Mouse (Mus musculus) gastrocnemius, postnatal 4 days (tissue): Measurements from ENCODE around the gene Eml2. TPM values are rescaled to one million over a fixed set of nuclear protein-coding genes. Genes with fewer than 3 reads are reported as not detected.
A peak's percentile ranks its signal among the peaks of the same experiment; 100 is the strongest.

ENCODE experiments used
- DNase-seq, 2 experiments: peaks; one replicate each; pipeline ENCODE4 v3.0.0; 2021 to 2022; ENCODE audit warnings: low spot score in 2 of 2, mixed read lengths in 2 of 2
- total RNA-seq, 2 experiments: library from RNA; stranded (reverse); gene quantifications; 2 replicates each; pipeline ENCODE4 v1.2.3; 2021

The Eml2 gene
- total RNA-seq, 2 experiments from 2014 or later: 17.0 to 18.1 TPM

GRCm38 (mm10) chr7:19201660-19202059 lies 25.4 kb downstream of the Eml2 start:
- DNase-seq: no peak

GRCm38 (mm10) chr7:19202065-19202850 lies 26.0 kb downstream of the Eml2 start:
- DNase-seq: no peak

- DNase-seq: no peak
Observed at GRCm38 (mm10) chr7:19208201-19208910, 32.1 kb downstream of the Eml2 start.

- peak in 1 of 2 experiments; percentile 48 for DNase-seq
Observed at GRCm38 (mm10) chr7:19208944-19209472, 32.8 kb downstream of the Eml2 start.

GRCm38 (mm10) chr7:19209494-19209893 lies 33.3 kb downstream of the Eml2 start:
- no peak for DNase-seq

GRCm38 (mm10) chr7:19210010-19210409 lies 33.8 kb downstream of the Eml2 start:
- DNase-seq: no peak

GRCm38 (mm10) chr7:19211041-19211675 lies 34.9 kb downstream of the Eml2 start:
- DNase-seq: no peak

- no peak for DNase-seq
Observed at GRCm38 (mm10) chr7:19211996-19212755, 36.0 kb downstream of the Eml2 start, which contains the start of gene Gpr4. Gene Gpr4, plus strand, starts transcription at chr7:19212538.

- DNase-seq: no peak
Observed at GRCm38 (mm10) chr7:19213385-19213784, 37.2 kb downstream of the Eml2 start.

GRCm38 (mm10) chr7:19214369-19214768 lies 38.1 kb downstream of the Eml2 start:
- no peak for DNase-seq

- DNase-seq: no peak
Observed at GRCm38 (mm10) chr7:19214940-19215339, 38.7 kb downstream of the Eml2 start.

- no peak for DNase-seq
Observed at GRCm38 (mm10) chr7:19217492-19217891, 41.3 kb downstream of the Eml2 start.

GRCm38 (mm10) chr7:19217944-19218343 lies 41.7 kb downstream of the Eml2 start:
- no peak for DNase-seq

GRCm38 (mm10) chr7:19220061-19220460 lies 43.8 kb downstream of the Eml2 start:
- DNase-seq: no peak

GRCm38 (mm10) chr7:19222189-19222588 lies 46.0 kb downstream of the Eml2 start:
- no peak for DNase-seq

- DNase-seq: no peak
Observed at GRCm38 (mm10) chr7:19222875-19223274, 46.7 kb downstream of the Eml2 start.

- no peak for DNase-seq
Observed at GRCm38 (mm10) chr7:19224933-19225332, 48.7 kb downstream of the Eml2 start.

GRCm38 (mm10) chr7:19226817-19227797 lies 50.9 kb downstream of the Eml2 start:
- DNase-seq: peak in 1 of 2 experiments; percentile 35
